Mouse (Mus musculus) stomach, postnatal 0 days (tissue): ENCODE data around the gene Gm8947. TPM values are rescaled to one million over a fixed set of nuclear protein-coding genes. Genes with fewer than 3 reads are reported as not detected.
"Not testable (repeated sequence)": the region's sequence is repeated elsewhere in the genome, so short reads cannot be mapped to it uniquely, and the experiment has no call there.

Source experiments
- ATAC-seq: fragments of 200-750 bp; cut with Nextera tagmentation; 2 replicates; pipeline ENCODE4 v1.8.0; 2017; ENCODE audit not compliant: low FRiP score, low TSS enrichment
- DNase-seq: peaks from one replicate; pipeline ENCODE4 v3.0.0-alpha.2; 2016; ENCODE audit warnings: low spot score
- H3K27ac ChIP-seq: fragments of 300-500 bp; sonication (generic); replicated peaks from 2 replicates; pipeline ENCODE4 v1.5.1; 2014; ENCODE audit warnings: mild to moderate bottlenecking, control low read depth
- H3K27me3 ChIP-seq: fragments of 300-500 bp; sonication (generic); 2 replicates; pipeline ENCODE4 v1.6.1; 2014; ENCODE audit warnings: low read length; ENCODE audit not compliant: control insufficient read depth, insufficient read depth
- H3K36me3 ChIP-seq: fragments of 300-500 bp; sonication (generic); 2 replicates; pipeline ENCODE4 v1.6.1; 2014; ENCODE audit warnings: low read length, mixed read lengths; ENCODE audit not compliant: control insufficient read depth, insufficient read depth
- H3K4me1 ChIP-seq: fragments of 300-500 bp; sonication (generic); replicated peaks from 2 replicates; pipeline ENCODE4 v1.6.1; 2014; ENCODE audit warnings: antibody characterized with exemption; ENCODE audit not compliant: control insufficient read depth, insufficient read depth
- H3K4me2 ChIP-seq: fragments of 300-500 bp; sonication (generic); replicated peaks from 2 replicates; pipeline ENCODE4 v1.6.1; 2014; ENCODE audit warnings: low read depth, mild to moderate bottlenecking, control low read depth, moderate library complexity
- H3K4me3 ChIP-seq: fragments of 300-500 bp; sonication (generic); 2 replicates; pipeline ENCODE4 v1.5.1; 2014; ENCODE audit warnings: low read depth, low read length, control low read depth
- H3K9ac ChIP-seq: fragments of 300-500 bp; sonication (generic); 2 replicates; pipeline ENCODE4 v1.6.1; 2014; ENCODE audit warnings: mild to moderate bottlenecking, low read length, control low read depth, mixed read lengths
- H3K9me3 ChIP-seq: fragments of 300-500 bp; sonication (generic); 2 replicates; pipeline ENCODE4 v1.6.1; 2016; ENCODE audit warnings: low read length; ENCODE audit not compliant: control insufficient read depth
- WGBS: fragments of 180-500 bp; shearing (Covaris S2); extraction: QIAGEN DNeasy Blood & Tissue Kit; methylation state at CpG from one replicate; pipeline ENCODE4 v1.1.7; 2014; 5-methylcytosine and 5-hydroxymethylcytosine counted together
- polyA plus RNA-seq: library from polyadenylated mRNA; unstranded; fragments of >200 nt; fragmentation: Nextera tagmentation; extraction: Ambion mirVana; gene quantifications from 2 replicates; pipeline ENCODE4 v1.2.1, GENCODE M21; 2015

The Gm8947 gene
- polyA plus RNA-seq, 1 experiment from 2014 or later, result 0.05 TPM

DNA sequence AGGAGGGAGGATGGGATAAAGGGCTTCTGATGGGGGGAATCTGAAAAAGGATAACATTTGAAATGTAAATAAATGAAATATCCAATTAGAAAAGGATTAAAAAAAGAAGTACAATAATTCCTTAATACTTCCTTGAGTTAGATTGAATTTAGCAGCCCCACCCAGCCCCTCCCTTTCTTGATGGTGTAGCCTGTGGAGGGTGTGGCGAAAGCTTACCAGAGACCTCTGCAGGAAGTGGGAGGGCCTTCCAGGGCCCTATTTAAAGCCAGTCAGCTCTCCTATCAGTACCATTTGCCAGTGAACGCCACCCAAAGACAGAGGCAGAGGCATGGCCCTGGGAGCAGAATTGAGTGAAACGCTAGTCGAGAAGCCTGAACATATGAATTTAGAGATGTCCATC is 5.9 kb downstream of the Gm8947 start, which contains the start of gene Gm47995:
Gm47995 (plus strand) TSS at position 329 of the 400 bp plus-strand sequence.
- not testable (repeated sequence) for H3K27ac ChIP-seq, H3K9me3 ChIP-seq, H3K4me3 ChIP-seq, H3K9ac ChIP-seq, H3K4me2 ChIP-seq, H3K36me3 ChIP-seq, H3K4me1 ChIP-seq, ATAC-seq, H3K27me3 ChIP-seq
- 70% methylated on average over 2 of the region's 4 CpGs for WGBS
- peak; percentile 37 for DNase-seq

- H3K36me3 ChIP-seq, H3K4me3 ChIP-seq, ATAC-seq, H3K4me1 ChIP-seq, H3K27me3 ChIP-seq, H3K27ac ChIP-seq, H3K4me2 ChIP-seq, DNase-seq, H3K9me3 ChIP-seq, H3K9ac ChIP-seq: not testable (repeated sequence)
Measured at GRCm38 (mm10) chr1:151200620-151201019, 8.4 kb downstream of the Gm8947 start.

- H3K27ac ChIP-seq, H3K36me3 ChIP-seq, H3K9ac ChIP-seq, H3K4me2 ChIP-seq, H3K4me1 ChIP-seq, H3K27me3 ChIP-seq, H3K4me3 ChIP-seq, H3K9me3 ChIP-seq, DNase-seq: not testable (repeated sequence)
- 0 out of 2 replicates have a peak, but pooled peaks have one; percentile 47 for ATAC-seq
- WGBS, result 62% methylated on average over 3 of the region's 5 CpGs
Measured at GRCm38 (mm10) chr1:151202771-151203170, 10.6 kb downstream of the Gm8947 start.

GRCm38 (mm10) chr1:151203818-151204217 is 11.6 kb downstream of the Gm8947 start, which contains the start of gene 3110040M04Rik:
3110040M04Rik (plus strand) TSS chr1:151204121.
- not testable (repeated sequence) for H3K27ac ChIP-seq, ATAC-seq, H3K9ac ChIP-seq, H3K4me1 ChIP-seq, H3K36me3 ChIP-seq, H3K9me3 ChIP-seq, H3K4me2 ChIP-seq, DNase-seq, H3K27me3 ChIP-seq, H3K4me3 ChIP-seq
- no CpG with 5 or more reads among the region's 6 CpGs for WGBS

DNA sequence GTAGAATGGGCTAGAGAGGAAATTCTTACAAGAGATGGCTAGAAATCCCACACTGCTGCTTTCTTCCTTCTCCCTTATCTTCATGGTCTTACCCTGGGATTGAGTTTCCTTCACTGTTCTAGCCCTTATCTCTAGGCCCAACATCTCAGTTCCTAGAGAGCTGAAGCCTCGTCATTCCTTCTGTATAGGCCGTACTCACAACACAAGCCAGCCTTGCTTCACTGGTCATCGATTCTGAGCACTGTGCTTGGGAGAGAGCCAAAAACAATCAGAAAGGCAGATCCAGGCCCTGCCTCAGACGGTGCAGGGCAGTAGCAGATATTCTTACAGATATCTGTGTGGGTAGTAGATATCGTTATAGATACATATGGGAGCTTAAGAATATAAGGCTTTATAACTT is 16.3 kb downstream of the Gm8947 start:
- not testable (repeated sequence) for H3K27ac ChIP-seq, DNase-seq, H3K4me2 ChIP-seq, H3K36me3 ChIP-seq, H3K9ac ChIP-seq, H3K4me1 ChIP-seq, H3K27me3 ChIP-seq, H3K4me3 ChIP-seq, H3K9me3 ChIP-seq
- ATAC-seq, result 0 out of 2 replicates have a peak, but pooled peaks have one; percentile 51
- 57% methylated on average over 3 of the region's 5 CpGs for WGBS

DNA sequence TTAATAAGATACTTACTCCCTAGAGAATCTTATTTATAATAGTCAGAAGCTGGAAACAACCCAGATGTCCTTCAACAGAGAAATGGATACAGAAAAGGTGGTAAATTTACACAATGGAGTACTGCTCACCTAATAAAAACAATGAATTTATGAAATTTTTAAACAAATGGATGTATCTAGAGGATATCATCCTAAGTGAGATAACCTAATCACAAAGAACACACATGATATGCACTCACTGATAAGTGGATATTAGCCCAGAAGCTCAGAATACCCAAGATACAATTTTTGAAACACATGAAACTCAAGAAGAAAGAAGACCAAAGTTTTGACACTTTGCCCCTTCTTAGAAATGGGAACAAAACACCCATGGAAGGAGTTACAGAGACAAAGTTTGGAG is 16.8 kb downstream of the Gm8947 start:
- not testable (repeated sequence) for ATAC-seq, H3K9me3 ChIP-seq, H3K4me1 ChIP-seq, H3K27ac ChIP-seq, H3K4me2 ChIP-seq, H3K36me3 ChIP-seq, DNase-seq, H3K27me3 ChIP-seq, H3K9ac ChIP-seq, H3K4me3 ChIP-seq

GRCm38 (mm10) chr1:151209824-151210355 is 17.7 kb downstream of the Gm8947 start, which contains the start of gene Gm47996:
Gm47996 (plus strand) TSS chr1:151210131.
- 93% methylated on average over 4 of the region's 8 CpGs for WGBS
- H3K36me3 ChIP-seq, result not testable (repeated sequence)

DNA sequence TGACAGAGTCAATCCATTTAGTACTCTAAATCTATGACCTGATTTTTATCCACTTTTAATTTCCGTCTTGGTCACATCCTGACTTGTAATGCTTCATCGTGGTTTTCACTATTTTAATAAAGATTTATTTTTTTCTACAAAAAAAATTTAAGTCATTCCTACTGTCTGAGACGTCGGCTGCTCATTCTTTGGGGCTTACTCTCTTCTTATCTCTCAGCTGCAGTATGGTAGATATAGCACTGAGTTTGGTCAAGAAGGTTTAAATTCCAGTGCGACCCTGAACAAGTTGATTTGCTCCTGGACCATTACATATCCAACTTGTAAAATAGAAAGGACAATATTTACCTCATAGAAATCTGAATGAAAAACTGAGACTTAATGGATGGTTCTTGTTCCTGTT is 19.5 kb downstream of the Gm8947 start:
- not testable (repeated sequence) for H3K4me1 ChIP-seq, ATAC-seq, H3K4me2 ChIP-seq, H3K36me3 ChIP-seq, H3K9me3 ChIP-seq, H3K27ac ChIP-seq, DNase-seq, H3K4me3 ChIP-seq, H3K27me3 ChIP-seq, H3K9ac ChIP-seq
- 82% methylated on average over 5 of the region's 5 CpGs for WGBS

More at GRCm38 (mm10) chr1:151209824-151210355, 17.7 kb downstream of the Gm8947 start, which contains the start of gene Gm47996:
- H3K27ac ChIP-seq, H3K4me2 ChIP-seq, H3K27me3 ChIP-seq, H3K4me3 ChIP-seq, DNase-seq, H3K9ac ChIP-seq, H3K4me1 ChIP-seq, ATAC-seq, H3K9me3 ChIP-seq: not testable (repeated sequence)
